Mouse (Mus musculus): ENCODE measurements around the gene Dirc2. TPM values are rescaled to one million over a fixed set of nuclear protein-coding genes. Genes with fewer than 3 reads are reported as not detected.

Gene Dirc2
- polyA plus RNA-seq, 1 experiment from 2014 or later, result 6.2 TPM

- no peaks in the 10 kb centered on the region for H3K9me3 ChIP-seq (ENCODE audit: low read length)
- WGBS (ENCODE audit: insufficient replicate concordance), result 75% methylated on average over 7 of the region's 7 CpGs
- TF ChIP-seq CTCF (IDR thresholded peaks at IDR 0.05; ENCODE audit: low read depth) (no peak), EP300 (IDR thresholded peaks at IDR 0.05; ENCODE audit: low read depth) (no peak)
- DNase-seq, result no peak
- no peaks in the 10 kb centered on the region for H3K36me3 ChIP-seq (replicated peaks; ENCODE audit: insufficient read depth, low read length)
- H3K27me3 ChIP-seq (ENCODE audit: insufficient read depth, low read length), result no peaks in the 10 kb centered on the region
- ATAC-seq, result no peak
- H3K4me3 ChIP-seq (ENCODE audit: low read depth, low read length), result no peak overlapping the region
- no peak overlapping the region for H3K9ac ChIP-seq (replicated peaks)
- H3K27ac ChIP-seq (ENCODE audit: low read depth), result no peak overlapping the region
- no peaks in the 10 kb centered on the region for H3K4me1 ChIP-seq (ENCODE audit: insufficient read depth)
- no peak overlapping the region for H3K4me2 ChIP-seq (ENCODE audit: low read depth, low read length)
Measured at GRCm38 (mm10) chr16:35779681-35780080, 10.5 kb upstream of the Dirc2 start.

- no peaks in the 10 kb centered on the region for H3K4me1 ChIP-seq (ENCODE audit: insufficient read depth)
- no peak overlapping the region for H3K4me2 ChIP-seq (ENCODE audit: low read depth, low read length)
- TF ChIP-seq EP300 (IDR thresholded peaks at IDR 0.05; ENCODE audit: low read depth) (no peak), CTCF (IDR thresholded peaks at IDR 0.05; ENCODE audit: low read depth) (no peak)
- H3K4me3 ChIP-seq (ENCODE audit: low read depth, low read length), result no peak overlapping the region
- H3K36me3 ChIP-seq (replicated peaks; ENCODE audit: insufficient read depth, low read length), result no peaks in the 10 kb centered on the region
- DNase-seq (no peak), ATAC-seq (no peak)
- no peaks in the 10 kb centered on the region for H3K9me3 ChIP-seq (ENCODE audit: low read length)
- no peaks in the 10 kb centered on the region for H3K27me3 ChIP-seq (ENCODE audit: insufficient read depth, low read length)
- H3K9ac ChIP-seq (replicated peaks), result no peak overlapping the region
- 96% methylated on average over 4 of the region's 4 CpGs for WGBS (ENCODE audit: insufficient replicate concordance)
- no peak overlapping the region for H3K27ac ChIP-seq (ENCODE audit: low read depth)
Measured at GRCm38 (mm10) chr16:35777768-35778167, 8.6 kb upstream of the Dirc2 start.

- ATAC-seq (0 out of 2 replicates have a peak, but pooled peaks have one; percentile 13), DNase-seq (no peak)
- Histone ChIP-seq H3K9me3 (ENCODE audit: low read length) (no peaks in the 10 kb centered on the region), H3K9ac (replicated peaks) (no peak overlapping the region), H3K36me3 (replicated peaks; ENCODE audit: insufficient read depth, low read length) (no peaks in the 10 kb centered on the region), H3K27ac (ENCODE audit: low read depth) (no peak overlapping the region), H3K4me1 (ENCODE audit: insufficient read depth) (peaks cover 3% of the 10 kb centered on the region; the same call in 1 of the 2 replicates), H3K4me2 (ENCODE audit: low read depth, low read length) (no peak overlapping the region), H3K4me3 (ENCODE audit: low read depth, low read length) (no peak overlapping the region), H3K27me3 (ENCODE audit: insufficient read depth, low read length) (no peaks in the 10 kb centered on the region)
- TF ChIP-seq CTCF (IDR thresholded peaks at IDR 0.05; ENCODE audit: low read depth) (no peak), EP300 (IDR thresholded peaks at IDR 0.05; ENCODE audit: low read depth) (no peak)
- WGBS (ENCODE audit: insufficient replicate concordance), result 60% methylated on average over 7 of the region's 7 CpGs
Measured at GRCm38 (mm10) chr16:35776737-35777136, 7.6 kb upstream of the Dirc2 start.

GRCm38 (mm10) chr16:35775835-35776234 lies 6.7 kb upstream of the Dirc2 start:
- no peaks in the 10 kb centered on the region for H3K9me3 ChIP-seq (ENCODE audit: low read length)
- H3K36me3 ChIP-seq (replicated peaks; ENCODE audit: insufficient read depth, low read length), result no peaks in the 10 kb centered on the region
- no peak overlapping the region for H3K4me2 ChIP-seq (ENCODE audit: low read depth, low read length)
- ATAC-seq, result no peak
- H3K4me3 ChIP-seq (ENCODE audit: low read depth, low read length), result no peak overlapping the region
- DNase-seq, result no peak
- H3K27ac ChIP-seq (ENCODE audit: low read depth), result no peak overlapping the region
- whole genome bisulfite sequencing (ENCODE audit: insufficient replicate concordance), result 34% methylated on average over 1 of the region's 1 CpGs
- no peak for TF ChIP-seq CTCF (IDR thresholded peaks at IDR 0.05; ENCODE audit: low read depth)
- TF ChIP-seq EP300 (IDR thresholded peaks at IDR 0.05; ENCODE audit: low read depth), result no peak
- H3K27me3 ChIP-seq (ENCODE audit: insufficient read depth, low read length), result no peaks in the 10 kb centered on the region
- H3K4me1 ChIP-seq (ENCODE audit: insufficient read depth), result peaks cover 11% of the 10 kb centered on the region
- H3K9ac ChIP-seq (replicated peaks), result no peak overlapping the region

GRCm38 (mm10) chr16:35772598-35772997 lies 3.4 kb upstream of the Dirc2 start:
- DNase-seq, result no peak
- peaks cover 25% of the 10 kb centered on the region for H3K4me1 ChIP-seq (ENCODE audit: insufficient read depth)
- H3K27ac ChIP-seq (ENCODE audit: low read depth), result no peak overlapping the region
- 72% methylated on average over 5 of the region's 5 CpGs for WGBS (ENCODE audit: insufficient replicate concordance)
- H3K4me2 ChIP-seq (ENCODE audit: low read depth, low read length), result no peak overlapping the region
- H3K4me3 ChIP-seq (ENCODE audit: low read depth, low read length), result no peak overlapping the region
- H3K9ac ChIP-seq (replicated peaks), result no peak overlapping the region
- ATAC-seq, result no peak
- no peak for TF ChIP-seq EP300 (IDR thresholded peaks at IDR 0.05; ENCODE audit: low read depth)
- no peak for TF ChIP-seq CTCF (IDR thresholded peaks at IDR 0.05; ENCODE audit: low read depth)
- no peaks in the 10 kb centered on the region for H3K27me3 ChIP-seq (ENCODE audit: insufficient read depth, low read length)
- H3K36me3 ChIP-seq (replicated peaks; ENCODE audit: insufficient read depth, low read length), result no peaks in the 10 kb centered on the region
- no peaks in the 10 kb centered on the region for H3K9me3 ChIP-seq (ENCODE audit: low read length)

GRCm38 (mm10) chr16:35771606-35772005 lies 2.5 kb upstream of the Dirc2 start:
- no peaks in the 10 kb centered on the region for H3K9me3 ChIP-seq (ENCODE audit: low read length)
- DNase-seq, result no peak
- no peak overlapping the region for H3K9ac ChIP-seq (replicated peaks)
- peak overlapping the region; percentile 78; the same call in 1 of the 2 replicates for H3K4me2 ChIP-seq (ENCODE audit: low read depth, low read length)
- 82% methylated on average over 5 of the region's 5 CpGs for WGBS (ENCODE audit: insufficient replicate concordance)
- H3K4me1 ChIP-seq (ENCODE audit: insufficient read depth), result peaks cover 33% of the 10 kb centered on the region
- H3K27me3 ChIP-seq (ENCODE audit: insufficient read depth, low read length), result no peaks in the 10 kb centered on the region
- no peak for ATAC-seq
- no peak overlapping the region for H3K27ac ChIP-seq (ENCODE audit: low read depth)
- no peak overlapping the region for H3K4me3 ChIP-seq (ENCODE audit: low read depth, low read length)
- TF ChIP-seq EP300 (IDR thresholded peaks at IDR 0.05; ENCODE audit: low read depth) (no peak), CTCF (IDR thresholded peaks at IDR 0.05; ENCODE audit: low read depth) (0 out of 2 replicates have a peak, but pooled peaks have one; percentile 19)
- H3K36me3 ChIP-seq (replicated peaks; ENCODE audit: insufficient read depth, low read length), result no peaks in the 10 kb centered on the region

GRCm38 (mm10) chr16:35771141-35771540 lies 2.0 kb upstream of the Dirc2 start:
- H3K27me3 ChIP-seq (ENCODE audit: insufficient read depth, low read length), result no peaks in the 10 kb centered on the region
- ATAC-seq (no peak), DNase-seq (no peak)
- H3K36me3 ChIP-seq (replicated peaks; ENCODE audit: insufficient read depth, low read length), result no peaks in the 10 kb centered on the region
- no peak overlapping the region for H3K27ac ChIP-seq (ENCODE audit: low read depth)
- WGBS (ENCODE audit: insufficient replicate concordance), result 37% methylated on average over 8 of the region's 8 CpGs
- H3K9me3 ChIP-seq (ENCODE audit: low read length), result no peaks in the 10 kb centered on the region
- H3K4me2 ChIP-seq (ENCODE audit: low read depth, low read length), result peak overlapping the region; percentile 78
- peak overlapping the region; percentile 86 for H3K4me3 ChIP-seq (ENCODE audit: low read depth, low read length)
- peaks cover 38% of the 10 kb centered on the region for H3K4me1 ChIP-seq (ENCODE audit: insufficient read depth)
- H3K9ac ChIP-seq (replicated peaks), result peak overlapping the region; percentile 73
- TF ChIP-seq EP300 (IDR thresholded peaks at IDR 0.05; ENCODE audit: low read depth) (no peak), CTCF (IDR thresholded peaks at IDR 0.05; ENCODE audit: low read depth) (no peak)

Measured in liver, postnatal 0 days (tissue).